Mouse (Mus musculus): ENCODE results near the gene Tmem176b.

Tmem176b gene

GRCm38 (mm10) chr6:48785189-48785588, 56.1 kb downstream of the Tmem176b start:
- no peak for DNase-seq

DNA sequence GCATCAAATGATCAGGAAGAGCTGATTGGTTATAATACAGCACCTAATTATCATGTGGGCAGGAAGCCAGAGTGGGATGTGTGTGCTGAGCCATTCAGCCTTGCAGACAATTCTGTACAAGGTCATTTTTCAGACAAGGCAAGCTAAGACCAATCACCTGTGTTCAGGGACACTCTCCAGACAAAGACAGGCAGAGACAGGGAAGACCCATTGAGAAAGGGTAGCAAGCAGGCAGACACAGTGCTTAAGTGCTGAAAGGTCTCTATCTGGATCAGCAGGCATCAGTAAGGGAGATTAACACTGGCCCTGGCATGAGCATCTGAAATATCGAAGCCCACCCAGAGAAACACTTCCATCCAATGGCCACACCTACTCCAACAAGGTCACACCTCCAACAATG, 56.9 kb downstream of the Tmem176b start:
- no peak for DNase-seq

Measured in B cell, adult 2 months (primary cell).